Mouse (Mus musculus) spleen, adult 2 months (tissue): ENCODE results near the gene Phldb2.

ENCODE experiments used
- CTCF ChIP-seq: fragments of 200-500 bp; IDR thresholded peaks from 2 replicates; pipeline ENCODE4 v1.5.1; 2011; ENCODE audit warnings: mild to moderate bottlenecking, inconsistent platforms; ENCODE audit not compliant: insufficient read depth, insufficient read length, insufficient replicate concordance; ENCODE audit errors: extremely low read depth
- POLR2A ChIP-seq: fragments of 200-500 bp; IDR thresholded peaks from 2 replicates; pipeline ENCODE4 v1.6.1; 2011; ENCODE audit warnings: low read depth, low read length, inconsistent platforms

DNA sequence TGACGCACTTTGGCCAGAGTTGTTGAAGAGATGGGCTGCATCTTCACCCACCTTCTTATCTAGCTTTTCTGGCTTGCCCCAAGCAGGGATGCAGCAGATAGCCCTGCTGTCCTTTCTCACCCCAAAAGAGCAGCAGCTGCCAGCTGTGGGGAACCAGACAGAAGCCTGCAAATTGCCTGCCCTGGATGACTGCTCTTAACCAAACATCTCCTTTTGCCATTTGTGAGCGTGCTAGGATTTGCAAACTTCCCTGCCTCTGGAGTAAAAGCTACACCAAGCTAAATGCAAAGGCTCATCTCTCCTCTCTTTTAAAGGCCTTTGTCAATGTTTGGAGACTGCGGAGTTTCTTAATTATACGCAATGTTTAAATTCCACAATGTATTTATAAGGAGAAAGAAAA is 111.0 kb downstream of the Phldb2 start:
- TF ChIP-seq POLR2A (no peak), CTCF (no peak)
